Mouse (Mus musculus): ENCODE measurements around the gene Gatad2a. TPM values are rescaled to one million over a fixed set of nuclear protein-coding genes. Genes with fewer than 3 reads are reported as not detected.

The Gatad2a gene
- total RNA-seq (2023): 90.5 TPM

DNA sequence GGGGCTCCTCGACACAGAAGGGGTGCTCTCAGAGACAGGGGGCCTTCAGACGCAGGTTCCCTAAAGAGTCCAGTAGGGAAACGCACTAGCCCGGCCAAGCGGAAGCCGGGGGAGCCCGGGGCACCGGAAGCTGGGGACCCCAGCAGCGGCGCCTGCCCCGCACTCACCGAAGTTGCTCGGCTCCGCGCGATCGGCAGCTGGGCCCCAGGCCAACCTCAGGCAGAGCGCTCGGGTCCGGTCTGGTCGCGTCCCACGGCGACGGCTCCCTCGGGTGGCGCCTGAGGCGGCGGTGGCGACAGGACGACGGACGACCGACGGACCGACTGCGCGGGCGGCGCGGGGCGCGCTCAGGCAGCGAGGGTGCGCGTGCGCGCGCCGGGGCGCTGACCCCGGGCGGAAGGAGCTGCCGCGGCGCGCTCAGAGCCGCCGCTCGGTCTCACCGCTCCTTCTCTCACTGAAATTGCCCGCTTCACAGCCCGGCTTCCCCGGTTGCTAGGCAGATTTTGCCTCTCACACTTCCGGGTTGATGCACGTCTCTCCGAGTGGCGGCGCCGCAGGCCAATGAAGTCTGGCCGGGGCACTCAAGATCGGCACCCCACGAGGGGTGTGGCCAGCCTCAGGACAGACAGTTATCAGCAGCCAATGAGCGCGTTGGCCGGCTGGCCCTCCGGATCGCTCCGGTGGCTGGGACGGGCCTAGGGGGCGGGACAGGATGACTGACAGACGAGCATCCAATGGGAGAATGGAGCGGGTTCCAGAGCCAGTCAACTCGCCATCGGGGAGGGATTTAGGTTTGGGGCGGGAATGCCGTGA, at the start of gene Gatad2a:
Gatad2a (minus strand) TSS at position 609 of the 813 bp plus-strand sequence.

DNA sequence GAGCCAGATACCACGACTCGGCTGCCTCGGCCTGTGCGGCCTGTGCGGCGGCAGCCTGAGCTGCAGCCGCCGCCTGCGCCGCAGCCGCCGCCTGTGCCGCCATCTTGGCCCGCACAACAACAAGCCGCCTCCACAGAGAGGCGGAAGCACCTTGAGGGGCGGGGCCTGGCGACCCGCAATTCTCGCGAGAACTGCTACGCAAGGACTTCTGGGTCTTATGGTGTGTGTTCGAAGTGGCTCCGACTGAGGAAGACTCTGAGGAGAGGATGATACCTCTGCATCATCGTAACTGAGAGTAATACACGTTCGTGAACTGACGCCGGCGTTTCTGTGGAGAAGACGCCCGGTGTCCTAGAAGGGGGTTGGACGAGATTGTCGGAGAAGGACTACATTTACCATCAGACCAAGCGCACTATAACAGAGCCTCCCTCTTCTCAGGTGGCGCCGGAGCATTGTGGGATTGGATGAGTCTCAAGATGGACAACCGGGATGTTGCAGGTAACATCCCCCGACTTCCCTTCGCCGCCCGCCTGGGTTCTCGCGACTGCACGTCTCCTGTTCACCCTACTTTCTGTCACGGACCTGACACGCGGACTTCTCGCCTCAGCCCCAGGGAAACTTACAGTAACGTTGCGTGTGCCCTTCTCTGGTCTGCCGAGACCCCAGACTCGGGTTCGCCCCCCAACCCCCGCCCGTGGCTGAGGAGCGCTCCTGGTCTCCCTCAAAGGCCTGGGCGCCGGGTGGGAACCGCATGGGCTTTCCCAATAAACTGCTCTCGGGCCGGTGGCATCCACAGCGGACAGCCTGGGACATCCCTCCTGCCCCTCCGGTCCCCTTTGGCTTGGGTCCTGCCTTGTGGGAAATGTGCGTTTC, 46.6 kb upstream of the Gatad2a start, which contains the start of the genes Mau2 and Sugp1:
Mau2 (minus strand) TSS at position 152 of the 873 bp plus-strand sequence.
Sugp1 (plus strand) TSS at position 231 of the 873 bp plus-strand sequence.

DNA sequence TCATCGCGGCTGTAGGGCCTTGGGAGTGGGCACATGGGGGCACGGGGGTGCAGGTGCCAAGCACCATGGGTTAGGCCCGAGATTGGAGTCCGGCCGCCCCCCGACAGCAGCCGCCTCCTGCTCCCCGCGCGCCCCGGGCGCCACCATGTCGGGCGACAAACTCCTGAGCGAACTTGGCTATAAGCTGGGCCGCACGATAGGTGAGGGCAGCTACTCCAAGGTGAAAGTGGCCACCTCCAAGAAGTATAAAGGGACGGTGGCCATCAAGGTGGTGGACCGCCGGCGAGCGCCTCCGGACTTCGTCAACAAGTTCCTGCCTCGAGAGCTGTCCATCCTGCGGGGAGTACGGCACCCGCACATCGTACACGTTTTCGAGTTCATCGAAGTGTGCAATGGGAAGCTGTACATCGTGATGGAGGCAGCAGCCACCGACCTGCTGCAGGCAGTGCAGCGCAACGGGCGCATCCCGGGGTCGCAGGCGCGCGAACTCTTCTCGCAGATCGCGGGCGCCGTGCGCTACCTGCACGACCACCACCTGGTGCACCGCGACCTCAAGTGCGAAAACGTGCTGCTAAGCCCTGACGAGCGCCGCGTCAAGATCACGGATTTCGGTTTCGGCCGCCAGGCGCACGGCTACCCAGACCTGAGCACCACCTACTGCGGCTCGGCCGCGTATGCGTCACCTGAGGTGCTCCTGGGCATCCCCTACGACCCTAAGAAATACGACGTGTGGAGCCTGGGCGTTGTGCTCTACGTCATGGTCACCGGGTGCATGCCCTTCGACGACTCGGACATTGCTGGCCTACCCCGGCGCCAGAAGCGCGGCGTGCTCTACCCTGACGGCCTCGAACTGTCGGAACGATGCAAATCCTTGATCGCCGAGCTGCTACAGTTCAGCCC, 93.8 kb downstream of the Gatad2a start, which contains the start of the genes Tssk6, Ndufa13 and Yjefn3:
Tssk6 (plus strand) TSS at position 22 of the 900 bp plus-strand sequence.
Ndufa13 (minus strand) TSS at position 396 of the 900 bp plus-strand sequence.
Yjefn3 (minus strand) TSS at position 550 of the 900 bp plus-strand sequence.

DNA sequence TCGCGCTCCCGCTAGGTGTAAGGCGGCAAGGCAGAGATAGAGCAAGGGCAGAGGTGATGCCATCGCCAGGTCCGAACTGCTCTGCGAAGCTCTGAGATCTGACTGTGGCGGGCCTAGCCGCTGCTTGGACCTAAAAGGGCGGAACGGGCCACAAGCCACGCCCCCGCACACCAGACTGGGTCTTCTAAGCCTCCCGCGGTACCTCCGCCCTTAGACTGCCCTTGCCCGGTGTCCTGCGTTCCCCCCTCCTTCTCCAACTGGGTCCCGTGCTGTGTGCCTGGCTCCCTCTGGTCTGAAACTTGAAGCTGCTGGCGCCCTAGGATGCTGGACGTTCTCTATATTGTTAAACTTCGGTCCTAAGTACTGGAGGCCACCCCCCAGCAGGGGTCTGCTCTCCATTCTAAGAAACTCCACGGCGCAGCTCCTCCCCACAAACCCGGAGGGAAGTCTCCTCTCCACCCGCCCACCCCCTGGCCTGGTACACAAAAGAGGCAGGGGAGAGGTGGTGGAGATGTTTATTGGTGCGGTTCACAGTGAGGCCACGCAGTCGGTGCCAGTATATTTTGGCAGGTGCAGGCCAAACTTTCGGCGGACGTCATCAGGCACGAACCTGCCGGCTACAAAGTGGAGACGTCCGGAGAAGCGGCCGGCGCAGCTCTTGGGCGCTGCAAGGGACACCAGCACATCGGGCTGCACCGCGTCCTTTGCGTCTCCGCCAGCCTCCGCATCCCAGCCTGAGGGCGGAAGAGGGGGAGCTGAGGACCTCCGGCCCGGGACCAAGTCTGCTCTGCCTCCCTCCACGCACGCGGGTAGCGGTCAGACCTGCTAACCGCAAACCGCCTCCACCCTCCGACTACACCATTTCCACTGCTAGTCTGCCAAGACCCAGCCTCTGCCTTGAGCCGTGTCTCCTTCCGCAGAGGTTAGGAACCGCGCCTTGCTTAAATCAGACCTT, 108.6 kb downstream of the Gatad2a start, which contains the start of gene Cilp2:
Cilp2 (minus strand) TSS at position 399 of the 955 bp plus-strand sequence.

Other genes with a start within 250 kb of the Gatad2a start
- gene Zfp963, start 246.4 kb downstream of the Gatad2a start, total RNA-seq (2023): 4.3 TPM
- gene Gm20422, start 221.5 kb downstream of the Gatad2a start, total RNA-seq (2023): not detected
- 65.7 TPM for gene Atp13a1, start 205.2 kb downstream of the Gatad2a start, total RNA-seq (2023)
- gene Zfp866, start 205.2 kb downstream of the Gatad2a start, total RNA-seq (2023): 36.3 TPM
- gene Gmip, start 187.7 kb downstream of the Gatad2a start, total RNA-seq (2023): 254 TPM
- 4.0 TPM for gene Lpar2, start 174.0 kb downstream of the Gatad2a start, total RNA-seq (2023)
- 3.2 TPM for gene Pbx4, start 163.9 kb downstream of the Gatad2a start, total RNA-seq (2023)
- gene Cilp2, start 108.7 kb downstream of the Gatad2a start, total RNA-seq (2023): not detected
- gene Tssk6, start 94.2 kb downstream of the Gatad2a start, total RNA-seq (2023): 0.89 TPM
- 52.0 TPM for gene Ndufa13, start 93.8 kb downstream of the Gatad2a start, total RNA-seq (2023)
- 2.8 TPM for gene Yjefn3, start 93.7 kb downstream of the Gatad2a start, total RNA-seq (2023)
- 137 TPM for gene Mau2, start 46.4 kb upstream of the Gatad2a start, total RNA-seq (2023)
- gene Sugp1, start 46.4 kb upstream of the Gatad2a start, total RNA-seq (2023): 50.6 TPM
- gene Tm6sf2, start 76.5 kb upstream of the Gatad2a start, total RNA-seq (2023): not detected
- not detected for gene Hapln4, start 87.1 kb upstream of the Gatad2a start, total RNA-seq (2023)
- not detected for gene Ncan, start 124.5 kb upstream of the Gatad2a start, total RNA-seq (2023)
- gene Nr2c2ap, start 134.9 kb upstream of the Gatad2a start, total RNA-seq (2023): 33.8 TPM
- 30.7 TPM for gene Rfxank, start 142.8 kb upstream of the Gatad2a start, total RNA-seq (2023)
- 52.4 TPM for gene Borcs8, start 143.1 kb upstream of the Gatad2a start, total RNA-seq (2023)
- gene Mef2b, start 143.3 kb upstream of the Gatad2a start, total RNA-seq (2023): 5.2 TPM
- gene Tmem161a, start 176.0 kb upstream of the Gatad2a start, total RNA-seq (2023): 55.5 TPM
- 11.7 TPM for gene Slc25a42, start 215.9 kb upstream of the Gatad2a start, total RNA-seq (2023)
- 65.2 TPM for gene Sugp2, start 237.8 kb upstream of the Gatad2a start, total RNA-seq (2023)
- 12.2 TPM for gene Armc6, start 238.1 kb upstream of the Gatad2a start, total RNA-seq (2023)

Data from CD4-positive naive resting alpha-beta T cell, adult 57 days (primary cell).